Mouse (Mus musculus): ENCODE results near the gene Cntnap1. TPM values are rescaled to one million over a fixed set of nuclear protein-coding genes. Genes with fewer than 3 reads are reported as not detected.

Gene Cntnap1
- polyA plus RNA-seq, 1 experiment from 2014 or later = 0.44 TPM

GRCm38 (mm10) chr11:101186526-101187247 lies 16.4 kb downstream of the Cntnap1 start:
- H3K4me3 ChIP-seq = no peak overlapping the region
- 87% methylated on average over 27 of the region's 27 CpGs for WGBS
- no peak overlapping the region for H3K27ac ChIP-seq
- H3K36me3 ChIP-seq = peaks cover 9% of the 10 kb centered on the region; the same call in 1 of the 2 replicates
- H3K9me3 ChIP-seq = no peaks in the 10 kb centered on the region
- peaks cover 25% of the 10 kb centered on the region; the same call in 1 of the 2 replicates for H3K27me3 ChIP-seq (ENCODE audit: insufficient read depth, poor library complexity, severe bottlenecking)
- DNase-seq (ENCODE audit: low spot score) = no peak
- peaks cover 43% of the 10 kb centered on the region for H3K4me1 ChIP-seq

DNA sequence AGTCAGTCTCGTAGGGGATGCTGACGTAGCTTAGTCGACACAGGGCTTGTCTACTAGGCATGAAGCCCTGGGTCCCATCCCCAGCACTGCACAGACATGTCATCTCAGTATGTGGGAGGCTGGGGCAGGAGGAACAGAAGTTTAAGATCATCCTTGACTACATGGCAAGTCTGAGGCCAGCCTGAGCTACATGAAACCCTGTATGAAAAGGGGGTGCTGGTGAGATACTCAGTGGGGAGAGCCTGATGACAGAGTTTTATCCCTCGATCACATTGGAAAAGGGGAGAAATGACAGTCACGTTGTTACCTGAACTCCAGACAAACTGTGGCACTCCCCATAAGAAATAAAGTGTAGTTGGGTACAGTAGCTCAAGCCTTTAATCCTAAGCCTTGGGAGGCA lies 17.2 kb downstream of the Cntnap1 start:
- Histone ChIP-seq H3K36me3 (peaks cover 11% of the 10 kb centered on the region; the same call in 1 of the 2 replicates), H3K4me3 (no peak overlapping the region), H3K9me3 (no peaks in the 10 kb centered on the region), H3K27me3 (ENCODE audit: insufficient read depth, poor library complexity, severe bottlenecking) (peaks cover 18% of the 10 kb centered on the region; the same call in 1 of the 2 replicates), H3K27ac (no peak overlapping the region), H3K4me1 (peaks cover 48% of the 10 kb centered on the region)
- WGBS = 84% methylated on average over 5 of the region's 5 CpGs
- no peak for DNase-seq (ENCODE audit: low spot score)

- Histone ChIP-seq H3K36me3 (peaks cover 14% of the 10 kb centered on the region), H3K9me3 (no peaks in the 10 kb centered on the region), H3K27me3 (ENCODE audit: insufficient read depth, poor library complexity, severe bottlenecking) (peaks cover 10% of the 10 kb centered on the region; the same call in 1 of the 2 replicates), H3K27ac (0 out of 2 replicates have a peak overlapping the region, but pooled peaks have one; percentile 11), H3K4me3 (no peak overlapping the region), H3K4me1 (peaks cover 48% of the 10 kb centered on the region)
- WGBS = 81% methylated on average over 11 of the region's 11 CpGs
- DNase-seq (ENCODE audit: low spot score) = no peak
Measured at GRCm38 (mm10) chr11:101188166-101188805, 18.0 kb downstream of the Cntnap1 start.

DNA sequence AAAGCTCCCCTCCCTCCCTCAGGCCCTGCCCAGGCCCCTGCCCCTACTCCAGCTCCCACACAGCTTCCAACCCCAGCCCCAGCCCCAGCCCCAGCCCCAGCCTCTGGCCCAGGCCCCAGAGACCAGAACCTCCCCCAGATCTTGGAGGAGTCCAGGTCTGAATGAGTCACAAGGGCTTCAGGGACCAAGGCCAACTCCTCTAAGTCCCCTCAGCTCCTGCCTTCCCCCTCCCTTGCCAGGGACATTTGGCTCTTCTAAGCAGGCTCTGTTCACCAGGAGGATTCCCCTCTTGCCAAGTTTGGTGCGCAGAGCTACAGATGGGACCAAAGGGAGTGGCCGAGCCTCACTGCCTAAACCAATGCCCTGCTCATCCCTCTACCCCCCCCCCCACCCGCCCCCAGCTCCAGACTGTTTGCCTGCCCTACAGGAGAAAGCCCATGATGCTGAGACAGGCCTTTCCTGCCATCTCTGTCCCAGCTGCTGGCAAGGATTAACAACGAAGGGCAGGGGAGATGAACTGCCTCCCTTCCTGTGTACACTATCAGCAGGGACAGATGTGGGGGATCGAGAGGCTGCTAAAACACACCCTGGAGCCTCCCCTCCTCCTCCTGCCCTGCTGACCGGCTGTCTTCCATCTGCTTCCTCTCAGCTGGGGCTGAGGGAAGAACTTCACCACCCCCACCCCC lies 19.3 kb downstream of the Cntnap1 start:
- DNase-seq (ENCODE audit: low spot score) = peak; percentile 94
- 7% methylated on average over 6 of the region's 6 CpGs for WGBS

DNA sequence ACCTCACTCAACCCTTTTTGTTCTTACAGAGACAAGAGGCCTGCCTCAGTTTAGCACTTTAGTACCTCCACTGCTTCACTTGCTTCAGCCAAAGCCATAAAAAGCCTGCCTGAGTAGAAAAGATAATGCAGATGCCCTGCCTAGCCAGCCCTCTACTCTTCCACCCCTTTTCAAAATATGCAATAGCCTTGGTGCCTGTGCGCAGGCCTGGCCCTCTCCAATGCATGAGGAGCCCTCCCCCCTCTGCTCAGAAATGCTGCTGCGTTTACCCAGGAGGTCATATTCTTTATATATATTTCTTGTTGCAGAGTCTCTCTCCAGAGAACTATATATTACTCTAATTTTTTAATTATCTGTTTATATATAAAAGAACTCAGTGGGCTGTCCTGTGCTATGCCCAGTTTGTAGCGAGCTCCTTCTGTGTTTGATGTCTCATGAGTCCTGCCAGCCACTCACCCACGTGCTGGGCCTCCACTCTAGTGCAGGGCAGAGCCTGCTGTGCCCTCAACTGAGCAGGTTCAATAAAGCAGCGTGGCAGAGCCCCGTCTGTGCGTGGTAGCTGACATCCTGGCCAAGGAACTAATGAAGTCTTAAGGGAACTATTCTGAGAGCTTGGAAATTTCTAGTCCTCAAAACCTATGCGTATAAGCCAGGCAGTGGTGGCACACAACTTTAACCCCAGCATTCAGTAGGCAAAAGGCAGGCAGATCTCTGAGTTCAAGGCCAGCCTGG lies 20.0 kb downstream of the Cntnap1 start:
- no peaks in the 10 kb centered on the region for H3K27me3 ChIP-seq (ENCODE audit: insufficient read depth, poor library complexity, severe bottlenecking)
- peaks cover 42% of the 10 kb centered on the region for H3K4me1 ChIP-seq
- H3K4me3 ChIP-seq = peak overlapping the region; percentile 34; the same call in 1 of the 2 replicates
- H3K9me3 ChIP-seq = no peaks in the 10 kb centered on the region
- H3K27ac ChIP-seq = peak overlapping the region; percentile 87
- no peak for DNase-seq (ENCODE audit: low spot score)
- 50% methylated on average over 8 of the region's 8 CpGs for WGBS
- H3K36me3 ChIP-seq = peaks cover 21% of the 10 kb centered on the region

More for the DNA sequence above, 19.3 kb downstream of the Cntnap1 start:
- Histone ChIP-seq H3K4me1 (peaks cover 42% of the 10 kb centered on the region), H3K27me3 (ENCODE audit: insufficient read depth, poor library complexity, severe bottlenecking) (peaks cover 4% of the 10 kb centered on the region; the same call in 1 of the 2 replicates), H3K27ac (peak overlapping the region; percentile 87), H3K9me3 (no peaks in the 10 kb centered on the region), H3K36me3 (peaks cover 17% of the 10 kb centered on the region), H3K4me3 (peak overlapping the region; percentile 34)

DNA sequence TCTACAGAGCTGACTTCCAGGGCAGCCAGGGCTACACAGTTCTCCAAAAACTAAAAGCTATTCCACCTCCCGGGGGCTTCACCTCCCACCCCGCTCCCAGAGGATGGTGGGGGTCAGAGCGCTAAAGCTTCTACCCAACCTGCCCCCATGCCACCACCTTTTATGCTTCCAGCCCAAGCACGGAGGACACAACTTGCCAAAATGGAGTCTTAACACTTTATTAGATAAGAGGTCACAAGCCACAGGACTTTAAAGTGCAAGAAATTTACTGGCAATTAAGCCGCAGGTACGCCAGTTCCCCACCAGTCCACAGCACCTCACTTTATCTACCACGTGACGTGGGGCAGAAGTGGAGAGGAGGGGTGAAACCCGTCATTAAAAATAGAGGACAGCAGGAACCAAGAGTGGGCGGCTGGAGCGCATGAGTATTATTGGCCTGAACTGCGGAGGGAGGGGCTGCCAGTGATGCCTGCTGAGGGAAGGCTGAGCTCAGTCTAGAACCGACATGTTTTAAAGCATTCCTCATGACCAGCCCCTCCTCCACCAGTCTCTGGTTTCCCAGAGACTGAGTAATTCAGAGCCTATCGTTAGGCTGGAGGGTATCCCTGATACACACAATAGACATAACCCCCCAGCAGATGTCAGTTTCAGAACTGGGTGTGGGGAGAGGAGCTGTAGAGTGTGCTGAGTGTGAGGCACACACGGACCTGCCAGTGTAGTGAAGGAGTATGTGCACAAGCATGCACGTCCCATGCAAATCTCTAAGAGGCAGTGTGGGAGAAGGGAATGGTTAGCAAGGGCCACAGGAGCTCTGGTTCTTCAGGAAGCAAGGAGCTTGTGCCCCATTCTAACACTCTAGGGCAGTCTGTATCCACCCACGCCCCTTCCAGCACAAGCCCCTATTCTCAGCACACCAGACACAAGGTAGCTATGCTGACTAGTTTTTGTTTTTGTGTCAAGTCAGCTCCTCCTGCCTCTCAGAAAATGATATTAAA lies 20.9 kb downstream of the Cntnap1 start:
- Histone ChIP-seq H3K4me3 (0 out of 2 replicates have a peak overlapping the region, but pooled peaks have one; percentile 3), H3K27ac (peak overlapping the region; percentile 87), H3K36me3 (peaks cover 27% of the 10 kb centered on the region), H3K9me3 (no peaks in the 10 kb centered on the region), H3K4me1 (peaks cover 42% of the 10 kb centered on the region), H3K27me3 (ENCODE audit: insufficient read depth, poor library complexity, severe bottlenecking) (no peaks in the 10 kb centered on the region)
- DNase-seq (ENCODE audit: low spot score) = no peak
- 38% methylated on average over 17 of the region's 17 CpGs for whole genome bisulfite sequencing

DNA sequence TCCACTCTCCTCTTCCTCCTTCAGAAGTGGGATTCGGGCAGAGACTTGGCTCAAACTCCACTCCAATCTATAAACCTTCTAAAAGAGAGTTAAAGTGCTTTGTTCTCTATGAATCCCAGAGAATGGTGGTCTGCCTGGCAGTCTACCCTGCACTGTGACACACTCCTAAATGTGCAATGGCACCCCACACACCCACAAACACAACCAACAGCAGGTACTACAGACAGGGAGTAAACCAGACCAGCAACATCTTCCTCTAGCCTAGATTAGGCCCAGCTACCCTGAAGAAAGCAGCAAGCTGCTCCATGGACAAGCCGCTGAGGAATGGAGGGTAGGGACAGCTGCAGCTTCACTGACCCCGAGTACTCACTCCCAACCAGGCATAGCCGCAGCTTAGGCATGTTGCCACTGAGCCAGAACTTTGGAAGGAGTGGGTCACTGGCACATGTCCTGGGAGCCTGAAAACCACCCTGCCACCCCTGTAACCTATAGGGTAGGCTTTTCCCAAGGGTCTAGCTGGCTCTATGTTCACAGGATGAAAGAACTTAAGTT lies 21.7 kb downstream of the Cntnap1 start:
- WGBS = 85% methylated on average over 4 of the region's 4 CpGs
- H3K4me1 ChIP-seq = peaks cover 42% of the 10 kb centered on the region
- no peaks in the 10 kb centered on the region for H3K27me3 ChIP-seq (ENCODE audit: insufficient read depth, poor library complexity, severe bottlenecking)
- H3K9me3 ChIP-seq = no peaks in the 10 kb centered on the region
- DNase-seq (ENCODE audit: low spot score) = no peak
- H3K4me3 ChIP-seq = no peak overlapping the region
- peaks cover 24% of the 10 kb centered on the region for H3K36me3 ChIP-seq
- peak overlapping the region; percentile 87 for H3K27ac ChIP-seq

- Histone ChIP-seq H3K9me3 (no peaks in the 10 kb centered on the region), H3K27me3 (ENCODE audit: insufficient read depth, poor library complexity, severe bottlenecking) (no peaks in the 10 kb centered on the region), H3K4me3 (no peak overlapping the region), H3K27ac (no peak overlapping the region), H3K36me3 (peaks cover 30% of the 10 kb centered on the region), H3K4me1 (peaks cover 42% of the 10 kb centered on the region)
- WGBS = 92% methylated on average over 6 of the region's 6 CpGs
- DNase-seq (ENCODE audit: low spot score) = no peak
Measured at GRCm38 (mm10) chr11:101192646-101193045, 22.3 kb downstream of the Cntnap1 start.

DNA sequence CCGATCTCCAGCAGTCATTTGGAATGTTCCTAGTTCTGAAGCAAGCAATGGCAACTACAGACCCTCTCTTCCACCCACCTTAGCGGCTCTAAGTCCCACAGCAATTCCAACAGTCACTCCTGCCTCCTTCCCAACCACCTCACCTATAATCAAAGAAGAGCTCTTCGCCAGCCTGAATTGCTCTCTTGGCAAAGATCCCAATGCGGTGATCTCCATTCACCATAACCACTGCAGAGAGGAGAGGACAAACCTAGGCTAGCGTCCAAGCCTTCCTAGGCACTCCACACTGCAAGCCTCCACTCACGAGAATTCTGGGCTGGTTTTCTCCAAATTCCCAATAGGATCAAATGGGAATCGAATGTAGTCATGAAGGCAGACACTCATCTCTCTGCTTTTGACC lies 22.8 kb downstream of the Cntnap1 start:
- no peak for DNase-seq (ENCODE audit: low spot score)
- Histone ChIP-seq H3K9me3 (no peaks in the 10 kb centered on the region), H3K36me3 (peaks cover 35% of the 10 kb centered on the region), H3K27ac (no peak overlapping the region), H3K27me3 (ENCODE audit: insufficient read depth, poor library complexity, severe bottlenecking) (no peaks in the 10 kb centered on the region), H3K4me3 (no peak overlapping the region), H3K4me1 (peaks cover 41% of the 10 kb centered on the region)
- WGBS = 80% methylated on average over 7 of the region's 7 CpGs

DNA sequence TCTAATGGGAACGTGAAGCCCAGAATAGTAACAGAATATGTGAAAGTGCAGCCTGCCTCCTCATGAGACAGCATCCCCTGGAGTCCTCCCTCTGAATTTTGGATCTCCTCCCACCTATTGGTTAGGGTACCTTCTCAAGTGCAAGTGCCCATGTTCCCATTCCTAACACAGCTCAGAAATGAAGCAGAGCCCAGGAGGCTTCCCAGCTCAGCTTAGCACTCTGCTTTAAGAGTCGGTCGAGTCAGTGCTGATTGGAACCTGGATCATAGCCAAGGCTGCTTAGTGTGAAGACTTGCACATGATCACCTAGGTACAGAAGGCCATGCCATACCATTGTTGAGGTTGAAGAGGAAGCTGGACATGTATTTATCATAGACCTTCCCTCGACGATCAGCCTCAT lies 23.8 kb downstream of the Cntnap1 start:
- no peak overlapping the region for H3K27ac ChIP-seq
- H3K27me3 ChIP-seq (ENCODE audit: insufficient read depth, poor library complexity, severe bottlenecking) = no peaks in the 10 kb centered on the region
- H3K36me3 ChIP-seq = peaks cover 45% of the 10 kb centered on the region
- no peak overlapping the region for H3K4me3 ChIP-seq
- DNase-seq (ENCODE audit: low spot score) = no peak
- peaks cover 31% of the 10 kb centered on the region for H3K4me1 ChIP-seq
- WGBS = 65% methylated on average over 5 of the region's 5 CpGs
- no peaks in the 10 kb centered on the region for H3K9me3 ChIP-seq

GRCm38 (mm10) chr11:101194643-101195042 lies 24.3 kb downstream of the Cntnap1 start:
- no peak for DNase-seq (ENCODE audit: low spot score)
- H3K4me3 ChIP-seq = no peak overlapping the region
- H3K36me3 ChIP-seq = peaks cover 50% of the 10 kb centered on the region
- 85% methylated on average over 6 of the region's 6 CpGs for WGBS
- peaks cover 26% of the 10 kb centered on the region for H3K4me1 ChIP-seq
- H3K27ac ChIP-seq = no peak overlapping the region
- no peaks in the 10 kb centered on the region for H3K27me3 ChIP-seq (ENCODE audit: insufficient read depth, poor library complexity, severe bottlenecking)
- no peaks in the 10 kb centered on the region for H3K9me3 ChIP-seq

Data from heart, embryonic 10.5 days (tissue).